Mouse (Mus musculus) brain, embryonic 18.5 days (tissue): ENCODE results near the gene Ccnt2.
"Not testable (repeated sequence)": the region's sequence is repeated elsewhere in the genome, so short reads cannot be mapped to it uniquely, and the experiment has no call there.

ENCODE experiments used
- DNase-seq: peaks from one replicate; pipeline ENCODE4 v3.0.0-alpha.2; 2012; ENCODE audit warnings: low read depth, low spot score

Gene Ccnt2

DNA sequence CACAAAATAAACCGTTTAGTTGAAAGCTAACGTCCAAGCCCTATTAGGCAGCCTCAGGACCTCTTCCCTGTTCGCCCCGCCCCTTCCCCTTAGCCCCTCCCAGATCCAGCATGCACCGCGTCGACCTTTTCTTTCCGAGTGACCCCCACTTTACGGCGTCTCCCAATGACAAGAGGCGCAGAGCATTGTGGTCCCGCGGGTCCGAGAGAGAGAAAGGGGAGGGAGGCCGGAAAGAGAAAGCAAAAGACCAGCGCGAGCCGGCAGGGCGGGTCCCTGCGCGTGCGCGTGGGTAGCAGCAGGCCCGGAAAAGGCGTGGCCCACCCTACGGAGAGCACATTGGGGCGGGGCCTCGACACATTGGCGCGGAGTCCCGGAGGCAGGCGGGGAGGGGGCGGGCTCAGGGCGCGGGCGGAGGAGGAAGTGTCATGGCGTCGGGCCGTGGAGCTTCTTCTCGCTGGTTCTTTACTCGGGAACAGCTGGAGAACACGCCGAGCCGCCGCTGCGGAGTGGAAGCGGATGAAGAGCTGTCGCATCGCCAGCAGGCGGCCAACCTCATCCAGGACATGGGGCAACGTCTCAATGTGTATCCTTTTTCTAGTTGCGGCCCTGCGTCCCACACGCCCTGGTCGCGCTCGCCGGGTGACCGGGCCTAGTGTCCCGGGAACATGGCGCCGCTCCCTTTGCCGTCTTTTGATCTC, at the start of gene Ccnt2:
Ccnt2 (plus strand) TSS at position 362 of the 698 bp plus-strand sequence.
- peak; percentile 99 for DNase-seq

DNA sequence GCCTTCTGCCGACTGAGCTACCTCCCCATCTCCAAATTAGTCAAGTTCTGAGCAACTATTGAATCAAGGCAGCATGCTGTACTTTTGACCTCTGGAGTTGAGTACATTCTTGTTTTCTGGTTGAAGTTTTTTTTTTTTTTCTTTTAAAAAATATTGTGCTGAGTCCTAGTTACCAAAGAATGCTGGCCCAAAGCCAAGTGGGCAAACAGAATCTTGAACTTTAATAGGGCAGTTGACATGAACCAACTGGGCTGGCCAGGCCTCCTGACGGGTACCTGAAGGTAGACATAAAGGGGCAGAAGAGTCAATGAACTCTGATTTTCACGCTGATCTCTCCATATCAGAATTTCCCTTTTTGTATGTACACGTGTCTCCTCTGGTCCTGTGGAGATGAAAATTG, 44.9 kb upstream of the Ccnt2 start, which contains the start of gene Acmsd:
Acmsd (plus strand) TSS at position 318 of the 400 bp plus-strand sequence.
- no peak for DNase-seq

DNA sequence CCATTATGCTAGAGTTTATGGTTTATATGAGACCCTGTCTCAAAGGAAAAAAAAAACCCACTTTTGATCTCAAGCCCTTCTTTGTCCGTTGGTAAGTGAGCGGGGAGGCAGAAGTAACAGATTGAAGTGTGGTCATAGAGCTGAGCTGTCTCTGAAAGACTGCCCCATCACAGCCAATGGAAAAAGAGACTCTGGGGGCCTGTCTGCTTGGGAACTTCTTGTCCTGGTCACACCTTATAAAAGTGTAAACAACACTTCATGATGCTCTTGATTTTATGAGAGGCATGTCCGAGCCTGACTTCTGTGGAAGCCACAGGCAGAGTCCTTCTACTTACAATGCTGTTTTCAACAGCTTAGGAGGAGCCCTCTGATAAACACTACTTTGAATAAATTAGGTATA, 42.9 kb upstream of the Ccnt2 start:
- no peak for DNase-seq

DNA sequence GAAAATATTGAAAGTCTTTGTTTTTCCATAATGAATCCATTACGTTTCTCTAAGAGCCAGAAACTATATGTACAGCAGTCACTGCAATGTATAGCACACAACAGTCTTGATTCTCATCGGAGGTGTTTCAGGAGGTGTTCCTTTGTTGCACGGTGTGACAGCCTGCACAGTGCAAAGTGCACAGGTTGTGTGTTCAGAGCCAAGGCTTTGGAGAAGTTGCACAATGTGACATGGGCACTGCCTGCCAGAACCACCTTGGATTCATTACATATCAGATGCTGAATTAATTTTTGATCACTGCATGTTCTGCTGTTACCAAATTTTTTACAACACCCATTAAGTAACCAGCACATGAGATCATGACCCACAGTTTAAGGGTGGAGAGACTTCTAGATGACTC, 41.5 kb upstream of the Ccnt2 start:
- no peak for DNase-seq

DNA sequence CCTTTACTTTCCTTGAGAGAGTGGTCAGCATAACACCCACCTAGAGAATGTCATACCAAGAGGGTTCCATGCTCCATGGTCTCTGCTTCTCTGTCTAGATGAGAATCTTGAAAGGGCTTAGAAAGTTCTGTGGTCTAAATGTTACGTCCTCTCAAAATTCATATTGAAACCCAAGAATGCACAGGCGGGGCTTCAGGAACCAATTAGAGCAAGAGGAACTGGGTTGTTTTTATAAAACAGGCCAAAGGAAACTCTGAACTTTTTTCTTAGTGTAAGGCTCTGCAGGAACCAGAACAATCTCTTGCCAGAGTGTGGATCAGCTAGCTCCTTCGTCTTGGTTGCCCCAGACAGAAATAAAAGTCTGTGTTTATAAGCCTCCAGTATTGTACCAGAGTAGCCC, 41.1 kb upstream of the Ccnt2 start:
- DNase-seq: no peak

DNA sequence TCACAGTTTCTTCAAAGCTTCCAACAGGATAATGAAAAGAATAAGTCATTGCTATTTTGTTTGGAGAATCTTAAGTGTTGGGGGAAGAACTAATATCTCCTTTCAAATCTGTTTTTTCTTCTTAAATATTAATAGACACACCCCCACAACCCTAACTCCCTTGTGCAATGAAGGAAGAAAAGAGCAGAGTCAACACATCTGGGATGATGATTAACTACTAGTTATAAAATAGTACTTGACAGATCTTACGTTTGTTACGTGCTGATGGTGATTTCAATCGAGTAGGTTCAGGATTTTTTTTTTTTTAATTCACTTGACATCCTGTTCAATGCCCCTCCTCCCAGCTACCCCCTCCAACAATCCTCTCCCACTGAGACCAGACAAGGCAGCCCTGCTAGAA, 38.6 kb upstream of the Ccnt2 start:
- DNase-seq: no peak

DNA sequence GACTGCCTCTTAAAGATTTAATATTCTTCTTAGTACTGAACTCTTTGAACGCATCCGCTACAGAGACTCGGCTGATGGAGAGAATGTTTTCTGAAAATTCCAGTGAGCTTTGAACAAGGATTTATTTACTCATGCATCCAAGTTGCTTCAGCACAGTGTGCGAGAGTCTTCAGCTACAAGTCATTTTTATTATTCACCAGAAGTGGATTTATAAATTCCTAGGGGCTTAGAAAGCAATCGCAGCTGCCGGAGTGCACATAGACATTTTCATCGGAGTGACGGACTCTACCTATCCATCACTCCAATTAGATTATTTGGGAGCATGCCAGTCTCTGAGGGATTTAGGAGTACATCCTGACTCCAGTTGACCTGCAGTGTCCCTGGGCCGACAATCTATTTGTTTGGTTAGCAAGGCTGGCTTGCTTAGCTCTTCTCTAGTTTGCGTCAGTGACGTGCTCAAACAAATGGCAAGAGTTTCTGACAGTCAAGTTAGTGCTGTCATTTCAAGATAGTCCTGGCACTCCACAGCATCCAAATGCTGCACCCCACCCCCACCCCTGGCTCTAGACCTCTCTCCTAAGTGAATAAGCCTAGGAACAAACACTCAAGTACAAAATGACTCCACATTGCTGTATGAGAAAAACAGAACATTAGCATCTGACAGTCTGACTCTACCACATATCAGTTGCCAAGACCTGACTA, 23.4 kb upstream of the Ccnt2 start:
- no peak for DNase-seq

DNA sequence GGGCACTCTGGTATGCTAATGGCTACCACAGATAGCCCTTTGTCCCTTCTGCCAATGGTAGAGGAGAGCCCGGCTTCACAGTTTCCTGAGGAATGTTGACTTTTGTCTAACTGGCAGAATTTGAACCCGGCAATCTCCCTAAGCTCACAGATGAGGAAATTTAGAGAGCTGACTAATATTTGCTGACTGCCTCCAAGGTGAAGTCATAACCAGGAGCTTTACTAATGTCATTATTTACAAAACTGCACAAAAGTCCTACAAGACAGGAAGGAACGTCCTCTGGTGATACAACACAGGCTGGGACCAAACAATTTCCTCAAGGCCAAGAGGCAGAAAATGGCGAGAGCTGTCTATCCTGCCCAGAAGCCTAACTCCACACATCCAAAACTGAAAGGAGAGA, 18.2 kb upstream of the Ccnt2 start:
- DNase-seq: no peak

DNA sequence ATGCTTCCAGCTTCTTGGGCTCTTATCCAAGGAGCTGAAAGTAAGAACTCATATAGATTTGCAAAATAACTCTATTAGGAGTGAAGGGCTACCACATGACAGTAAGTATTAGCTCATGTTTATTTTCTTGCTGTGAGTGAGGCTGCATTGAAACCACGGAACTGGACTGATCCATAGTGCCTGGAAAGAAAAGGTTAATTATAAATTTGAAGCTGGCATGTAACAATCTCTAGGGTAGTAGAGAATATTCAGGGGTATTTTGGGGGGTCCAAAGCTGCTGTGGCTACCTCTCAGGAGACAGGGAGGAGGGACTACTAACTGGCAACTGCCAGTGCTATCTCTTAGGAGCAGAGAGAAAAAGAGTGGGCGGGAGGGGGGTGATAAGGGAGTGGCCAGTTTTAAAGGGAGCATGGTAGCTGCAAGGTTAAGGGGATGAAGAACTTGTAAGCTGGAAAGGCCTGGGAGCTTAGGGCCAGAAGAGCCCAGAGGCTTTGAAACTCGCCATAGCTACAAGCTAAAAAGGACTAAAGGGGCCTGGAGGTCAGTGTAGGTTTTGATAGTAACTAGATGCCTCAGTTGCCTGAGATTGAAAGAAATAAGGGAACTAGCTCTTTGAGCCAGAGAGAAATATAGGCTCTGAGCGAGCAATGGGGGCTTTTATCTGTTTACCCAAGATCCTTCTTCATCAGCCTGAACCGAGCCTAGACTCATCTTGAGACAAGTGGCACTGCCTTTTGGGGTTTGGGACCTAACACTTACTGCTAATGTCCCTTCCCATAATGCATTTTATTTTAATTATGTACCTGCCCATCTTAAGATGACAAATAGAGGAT, 17.4 kb upstream of the Ccnt2 start:
- DNase-seq: no peak

DNA sequence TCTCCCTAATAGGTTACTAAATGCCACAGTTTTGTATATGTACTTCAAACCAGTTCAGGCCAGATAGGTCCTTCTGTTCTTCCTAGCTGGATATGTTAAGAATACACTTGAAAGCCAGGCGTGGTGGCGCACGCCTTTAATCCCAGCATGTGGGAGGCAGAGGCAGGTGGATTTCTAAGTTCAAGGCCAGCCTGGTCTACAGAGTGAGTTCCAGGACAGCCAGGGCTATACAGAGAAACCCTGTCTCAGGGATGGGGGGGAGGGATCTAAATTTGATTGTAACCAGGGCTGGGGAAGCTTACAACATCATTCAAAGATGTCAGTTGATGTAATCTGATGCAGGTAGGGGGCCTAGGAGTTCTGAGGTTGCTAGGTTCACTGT, 16.8 kb upstream of the Ccnt2 start:
- not testable (repeated sequence) for DNase-seq

DNA sequence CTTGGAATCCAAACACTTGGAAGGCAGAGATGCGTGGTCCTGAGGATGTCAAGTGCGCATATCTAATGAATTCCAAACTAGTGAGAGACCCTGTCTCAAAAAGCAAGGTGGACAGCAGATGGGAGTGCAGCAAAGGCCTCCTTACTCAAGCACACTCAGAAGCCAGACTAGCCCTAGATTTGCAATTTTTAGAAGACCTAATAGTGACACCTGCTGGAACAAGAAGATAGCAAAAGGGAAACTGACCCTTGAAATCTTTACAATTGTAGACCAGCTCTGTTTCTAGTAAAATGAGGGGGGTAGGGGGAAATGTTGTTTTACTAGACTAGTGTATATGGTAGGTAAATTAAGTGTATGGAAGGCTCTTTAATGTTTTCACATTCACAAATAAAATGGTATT, 8.5 kb upstream of the Ccnt2 start:
- DNase-seq: no peak

DNA sequence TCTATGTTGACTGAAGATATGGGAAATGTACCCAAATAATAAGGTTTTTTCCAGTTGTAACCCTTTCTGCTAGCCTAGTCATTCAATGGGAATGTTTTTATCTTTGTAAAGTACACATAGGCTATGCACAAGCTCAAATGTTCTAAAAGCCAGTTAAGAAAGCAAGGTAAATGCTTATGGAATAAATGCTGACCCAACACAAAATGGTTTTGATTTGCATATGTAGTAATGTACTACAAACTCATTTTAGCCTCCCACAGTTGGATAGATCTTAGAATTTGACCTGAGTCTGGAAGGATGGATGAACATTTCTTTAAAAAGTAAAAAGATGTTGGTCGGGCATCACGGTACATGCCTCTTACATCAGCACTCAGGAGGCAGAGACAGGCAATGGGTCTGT, 7.2 kb upstream of the Ccnt2 start:
- no peak for DNase-seq

DNA sequence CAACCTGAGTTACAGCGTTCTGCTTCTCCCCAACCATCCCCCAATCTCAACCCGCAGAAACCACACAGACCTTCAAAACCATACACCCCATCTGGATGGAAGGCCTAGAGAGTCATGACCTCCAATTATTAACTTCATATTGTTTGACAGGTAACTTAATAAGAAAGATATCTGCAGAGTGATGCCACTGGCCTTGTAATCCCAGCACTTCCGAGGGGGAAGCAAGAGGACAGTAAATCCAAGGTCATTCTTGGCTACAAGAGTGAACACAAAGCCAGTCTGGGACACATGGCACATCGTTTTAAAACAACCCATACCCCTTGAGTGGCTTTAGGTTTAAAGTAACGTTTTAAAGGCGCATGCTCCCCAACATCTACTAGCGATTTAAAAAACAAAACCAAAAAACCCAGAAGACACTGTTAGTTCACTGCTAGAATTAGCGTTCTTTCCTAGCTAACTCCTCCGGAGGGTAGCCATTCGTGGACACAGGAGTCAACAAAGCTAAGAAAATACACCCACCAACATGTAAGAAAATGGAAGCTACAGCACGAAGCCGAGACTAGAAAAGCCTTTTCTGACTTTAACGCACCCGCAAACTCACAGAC, 664 bp upstream of the Ccnt2 start:
- DNase-seq: no peak

DNA sequence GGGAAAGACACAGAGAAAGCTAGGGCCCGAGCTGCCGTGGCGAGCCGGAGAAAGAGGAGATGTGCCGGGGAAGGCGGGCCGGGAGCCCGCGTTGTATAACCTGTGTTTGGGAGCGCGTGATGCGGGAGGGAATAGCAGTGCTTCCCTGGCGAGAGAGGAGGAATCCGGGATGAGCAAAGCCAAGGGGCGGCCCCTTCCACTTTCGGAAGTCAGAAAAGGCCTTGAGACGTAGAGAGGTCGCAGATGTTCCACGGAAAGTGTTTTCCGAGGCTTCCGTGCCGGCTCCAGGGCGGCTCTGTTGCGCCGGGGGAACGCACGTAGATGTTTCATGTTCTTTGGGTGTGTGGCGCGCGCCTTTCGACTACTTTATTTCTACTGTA, 527 bp downstream of the Ccnt2 start:
- DNase-seq: no peak

DNA sequence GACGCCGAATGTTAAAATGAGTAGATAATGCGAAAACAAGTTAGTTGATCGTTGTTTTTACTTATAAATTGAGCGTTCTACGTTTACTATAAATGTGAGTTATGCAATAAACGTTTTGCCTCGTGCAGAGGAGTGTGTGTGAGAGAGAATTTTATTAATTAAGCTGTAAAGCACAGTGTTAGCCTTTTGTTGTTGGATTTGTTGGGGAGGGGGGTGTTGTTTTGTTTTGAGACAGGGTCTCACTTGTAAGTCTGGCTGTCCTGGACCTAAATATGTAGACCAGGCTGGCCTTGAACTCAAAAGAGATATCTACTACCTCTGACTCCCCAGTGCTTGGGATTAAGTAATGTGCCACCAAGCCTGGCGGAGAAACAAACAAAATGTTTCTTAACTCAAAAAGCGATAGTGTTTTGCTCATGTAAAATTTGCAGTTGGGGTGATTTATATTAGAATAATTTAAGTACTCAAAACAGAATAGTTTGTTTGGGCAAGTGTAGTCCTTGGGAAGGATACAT, 1.3 kb downstream of the Ccnt2 start:
- no peak for DNase-seq

DNA sequence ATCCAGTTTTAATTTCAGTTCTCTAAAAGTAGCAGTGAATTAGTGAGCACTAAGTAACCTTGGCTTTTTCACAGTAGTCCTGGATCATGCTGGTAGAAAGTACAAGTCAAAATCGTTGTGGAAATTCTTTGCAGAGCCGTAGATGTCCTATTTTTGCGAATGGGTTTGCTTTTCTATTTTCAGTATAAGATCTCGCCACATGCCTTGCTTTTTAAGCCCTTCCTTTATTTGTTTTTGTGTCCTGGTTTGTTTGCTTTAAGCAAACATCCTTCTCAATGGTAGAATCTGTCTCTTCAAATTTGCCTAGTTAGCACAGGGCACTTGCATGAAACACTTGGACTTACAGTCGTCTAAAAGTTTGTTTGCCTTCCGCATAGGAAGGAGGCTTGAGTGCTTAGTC, 2.3 kb downstream of the Ccnt2 start:
- DNase-seq: no peak

DNA sequence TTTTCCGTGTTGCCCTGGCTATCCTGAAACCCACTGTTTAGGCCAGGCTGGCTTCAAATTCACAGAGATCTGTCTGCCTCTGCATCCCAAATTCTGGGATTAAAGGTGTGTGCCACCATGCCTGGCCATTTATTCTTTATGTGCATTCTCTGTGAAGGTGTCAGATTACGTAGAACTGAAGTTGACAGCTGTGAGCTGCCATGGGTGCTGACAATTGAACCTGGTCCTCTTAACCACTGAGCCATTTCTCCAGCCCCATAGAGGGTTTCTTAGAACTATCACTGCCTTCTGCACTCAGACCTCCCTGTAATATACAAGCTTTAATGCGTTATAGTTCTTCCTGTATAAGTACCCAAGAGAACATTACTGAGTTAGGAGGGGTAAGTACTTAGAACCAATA, 4.6 kb downstream of the Ccnt2 start:
- DNase-seq: no peak

DNA sequence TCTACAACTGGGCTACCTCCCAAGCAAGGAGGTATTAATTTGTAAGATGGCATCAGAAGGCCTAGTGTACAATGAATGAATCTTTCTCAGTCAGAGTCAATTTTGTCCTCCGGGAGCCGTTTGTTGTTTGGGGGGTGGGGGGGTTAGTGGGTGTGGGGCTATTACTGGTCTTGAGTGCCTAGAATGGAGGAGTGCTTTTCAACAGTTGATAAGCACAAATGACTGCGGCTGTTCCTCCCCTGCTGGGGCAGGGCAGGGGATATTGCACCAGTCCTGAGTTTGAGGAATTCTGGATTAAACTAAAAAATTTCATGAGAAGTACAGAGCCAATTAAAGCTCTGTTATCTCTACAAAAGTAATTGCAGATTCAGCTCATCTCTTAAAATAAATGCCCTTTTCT, 6.2 kb downstream of the Ccnt2 start:
- DNase-seq: no peak

DNA sequence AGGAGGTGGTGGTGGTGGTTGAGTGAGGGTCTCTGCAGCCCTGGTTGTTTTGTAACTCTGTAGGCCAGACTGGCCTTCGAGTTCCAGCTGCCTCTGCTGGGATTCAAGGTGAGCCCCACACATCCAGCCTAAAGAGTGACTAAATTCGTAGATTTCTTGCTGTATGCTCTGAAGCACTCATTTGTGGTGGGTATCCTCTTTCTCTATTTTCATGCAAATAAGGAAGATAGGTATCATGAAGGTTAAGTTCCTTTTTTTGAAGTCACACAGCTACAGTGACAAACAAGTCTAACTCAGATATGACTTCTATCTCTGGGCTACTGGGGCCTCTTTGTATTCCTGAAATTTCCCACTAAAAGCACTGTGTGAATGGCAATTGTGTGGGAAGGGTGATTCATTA, 6.9 kb downstream of the Ccnt2 start:
- no peak for DNase-seq

DNA sequence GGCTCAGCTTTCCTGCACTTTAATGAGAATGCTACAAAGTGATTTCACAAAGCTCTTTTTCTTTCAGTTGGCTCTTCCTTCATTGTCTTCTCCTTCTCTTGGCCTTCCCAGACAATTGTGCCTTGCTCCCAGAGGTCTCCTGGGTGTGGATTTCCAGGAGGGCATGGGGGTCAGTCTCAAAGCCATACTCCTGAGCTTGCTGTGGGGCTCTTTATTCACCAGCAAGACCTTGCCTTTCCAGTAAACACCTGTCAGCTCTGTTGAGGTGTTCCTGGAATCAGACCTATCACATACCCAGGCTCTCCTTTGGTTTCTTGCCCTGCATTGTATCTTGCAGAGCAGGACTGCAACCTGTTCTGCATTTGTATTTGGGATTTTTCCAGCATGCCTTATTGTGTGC, 9.9 kb downstream of the Ccnt2 start:
- DNase-seq: no peak

DNA sequence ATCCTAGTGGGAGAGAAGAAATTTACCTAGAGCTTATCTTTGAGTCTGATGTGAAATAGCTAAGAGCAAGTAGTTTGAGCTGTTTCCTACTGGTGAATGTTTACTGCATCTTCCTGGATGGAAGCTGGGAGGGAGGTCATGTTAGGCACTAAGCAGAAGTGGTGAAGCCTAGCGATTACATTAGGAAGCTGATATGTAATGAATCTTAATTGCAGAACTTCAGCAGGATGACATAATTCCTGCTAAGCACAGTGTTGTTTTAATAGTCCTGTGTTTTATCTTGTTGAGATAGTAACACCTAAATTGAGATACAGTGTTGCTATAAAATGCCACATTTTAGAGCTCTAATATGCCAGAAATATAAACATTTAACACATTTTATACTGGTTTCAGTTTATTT, 11.9 kb downstream of the Ccnt2 start:
- DNase-seq: no peak

DNA sequence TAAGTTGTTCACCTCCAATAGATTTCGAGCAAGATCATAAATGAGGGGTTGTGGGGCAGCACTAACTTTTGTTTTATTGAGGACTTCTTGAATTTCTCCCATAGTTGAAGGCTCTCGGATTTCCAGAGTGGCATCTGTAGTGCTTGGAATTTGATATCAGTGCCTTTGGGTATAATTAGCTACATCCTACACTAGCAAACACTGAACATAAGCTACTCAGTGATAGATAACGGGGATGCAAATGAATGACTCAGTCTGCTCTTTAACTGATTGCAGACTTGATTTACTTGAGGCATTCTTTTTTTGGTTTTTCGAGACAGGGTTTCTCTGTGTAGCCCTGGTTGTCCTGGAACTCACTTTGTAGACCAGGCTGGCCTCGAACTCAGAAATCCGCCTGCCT, 15.0 kb downstream of the Ccnt2 start:
- DNase-seq: no peak
